Mouse (Mus musculus) cerebellum, adult 8-10 months (tissue): ENCODE measurements at regions not wholly inside any gene's neighbourhood (a gene's known extent, or its start where the extent isn't known, plus 50 kb on each side); places are given as distances from the start of the nearest gene placed in this dataset.

ENCODE experiments used
- DNase-seq: peaks from one replicate; pipeline ENCODE4 v3.0.0; 2022

GRCm38 (mm10) chr2:78972288-78973117 is 104.6 kb downstream of the Ube2e3 start:
- DNase-seq = no peak

- DNase-seq = no peak
Measured at GRCm38 (mm10) chr2:78973811-78974210, 105.9 kb downstream of the Ube2e3 start.

GRCm38 (mm10) chr2:78974683-78975392 is 106.9 kb downstream of the Ube2e3 start:
- DNase-seq = no peak

- DNase-seq = no peak
Measured at GRCm38 (mm10) chr2:78975393-78975774, 107.5 kb downstream of the Ube2e3 start.

GRCm38 (mm10) chr2:78976084-78976483 is 108.2 kb downstream of the Ube2e3 start:
- DNase-seq = no peak

GRCm38 (mm10) chr2:78977632-78978397 is 109.9 kb downstream of the Ube2e3 start:
- DNase-seq = no peak

GRCm38 (mm10) chr2:78980019-78980418 is 112.1 kb downstream of the Ube2e3 start:
- no peak for DNase-seq

GRCm38 (mm10) chr2:78980661-78981229 is 112.8 kb downstream of the Ube2e3 start:
- no peak for DNase-seq

GRCm38 (mm10) chr2:78983347-78983746 is 115.4 kb downstream of the Ube2e3 start:
- no peak for DNase-seq

- DNase-seq = no peak
Measured at GRCm38 (mm10) chr2:78983944-78984498, 116.1 kb downstream of the Ube2e3 start.

- no peak for DNase-seq
Measured at GRCm38 (mm10) chr2:78986984-78987383, 119.1 kb downstream of the Ube2e3 start.

- no peak for DNase-seq
Measured at GRCm38 (mm10) chr2:78987388-78987787, 119.5 kb downstream of the Ube2e3 start.

- DNase-seq = no peak
Measured at GRCm38 (mm10) chr2:78988224-78988623, 120.3 kb downstream of the Ube2e3 start.

- no peak for DNase-seq
Measured at GRCm38 (mm10) chr2:78994800-78995555, 127.1 kb downstream of the Ube2e3 start.

GRCm38 (mm10) chr2:78998637-78999036 is 130.7 kb downstream of the Ube2e3 start:
- DNase-seq = no peak

GRCm38 (mm10) chr2:78999410-78999809 is 131.5 kb downstream of the Ube2e3 start:
- no peak for DNase-seq

- no peak for DNase-seq
Measured at GRCm38 (mm10) chr2:79004862-79005261, 136.9 kb downstream of the Ube2e3 start.

- DNase-seq = no peak
Measured at GRCm38 (mm10) chr2:79008642-79009041, 140.7 kb downstream of the Ube2e3 start.

GRCm38 (mm10) chr2:79009791-79010190 is 141.9 kb downstream of the Ube2e3 start:
- no peak for DNase-seq

- DNase-seq = no peak
Measured at GRCm38 (mm10) chr2:79010273-79010672, 142.3 kb downstream of the Ube2e3 start.

- no peak for DNase-seq
Measured at GRCm38 (mm10) chr2:79018732-79019423, 151.0 kb downstream of the Ube2e3 start.
